Mouse (Mus musculus) right cerebral cortex, postnatal 4 days (tissue): Measurements from ENCODE around the gene Tas2r125.
"Not testable (repeated sequence)": the region's sequence is repeated elsewhere in the genome, so short reads cannot be mapped to it uniquely, and the experiment has no call there.

ENCODE experiments used
- DNase-seq: peaks from one replicate; pipeline ENCODE4 v3.0.0-alpha.2; 2022

Gene Tas2r125

DNA sequence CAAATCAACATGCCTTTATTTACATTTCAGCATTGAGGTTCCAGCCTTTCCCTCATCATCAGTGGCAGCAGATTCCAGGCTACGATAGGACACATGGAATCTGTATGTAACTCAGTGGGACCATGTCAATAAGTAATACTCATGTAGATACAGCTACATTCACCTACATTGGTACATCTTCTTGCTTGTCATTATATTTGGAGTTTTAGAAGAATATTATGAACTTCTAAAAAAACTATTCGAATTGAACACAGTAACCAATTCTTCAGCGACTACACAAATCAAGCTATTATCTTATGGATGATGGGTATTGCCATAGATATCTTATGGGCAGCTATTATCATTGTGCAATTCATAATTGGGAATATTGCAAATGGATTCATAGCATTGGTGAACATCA is at the start of gene Tas2r125:
Gene Tas2r125 (plus strand): TSS at position 301 of the 400 bp plus-strand sequence.
- no peak for DNase-seq

- no peak for DNase-seq
Observed at GRCm38 (mm10) chr6:132867708-132868107, 41.7 kb upstream of the Tas2r125 start, which contains the start of gene Tas2r110. Tas2r110 (plus strand) TSS chr6:132868008.

DNA sequence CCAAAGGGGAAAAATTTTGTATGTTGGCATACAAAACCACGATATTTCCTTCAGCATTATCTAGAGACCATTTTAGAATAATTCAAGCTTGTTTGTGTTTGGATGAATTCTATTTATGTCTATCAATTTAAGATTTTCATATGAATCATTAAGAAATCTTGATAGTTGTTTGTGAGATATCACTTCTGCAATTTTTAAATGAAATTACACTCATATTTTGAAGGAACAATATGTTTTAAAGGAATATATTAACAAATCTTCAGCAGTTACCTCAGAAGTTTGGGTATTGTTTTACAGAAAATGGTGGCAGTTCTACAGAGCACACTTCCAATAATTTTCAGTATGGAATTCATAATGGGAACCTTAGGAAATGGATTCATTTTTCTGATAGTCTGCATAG is 16.7 kb upstream of the Tas2r125 start, which contains the start of gene Tas2r113:
Gene Tas2r113 (plus strand): TSS at position 301 of the 400 bp plus-strand sequence.
- DNase-seq: no peak

DNA sequence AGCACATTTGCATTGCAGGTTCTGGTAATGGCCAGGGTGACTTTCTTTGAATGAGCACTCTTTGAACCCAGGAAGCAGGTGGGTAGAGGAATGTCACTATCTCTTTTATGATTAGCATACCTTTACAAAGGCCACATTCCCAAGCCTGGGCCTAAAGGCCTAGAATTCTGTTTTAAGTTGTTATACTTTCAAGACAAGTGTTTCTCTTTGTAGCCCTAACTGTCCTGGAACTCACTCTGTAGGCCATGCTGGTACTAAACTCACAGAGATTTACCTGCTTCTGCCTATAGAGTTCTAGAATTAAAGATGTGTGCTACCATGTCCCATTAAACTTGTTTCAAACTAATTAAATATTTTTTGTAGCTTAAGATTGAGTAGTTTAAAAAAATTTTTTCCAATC is 31.9 kb downstream of the Tas2r125 start:
- not testable (repeated sequence) for DNase-seq

GRCm38 (mm10) chr6:132950802-132951201 is 41.4 kb downstream of the Tas2r125 start, which contains the start of gene Tas2r129:
Tas2r129 (plus strand) TSS chr6:132951102.
- DNase-seq: no peak

DNA sequence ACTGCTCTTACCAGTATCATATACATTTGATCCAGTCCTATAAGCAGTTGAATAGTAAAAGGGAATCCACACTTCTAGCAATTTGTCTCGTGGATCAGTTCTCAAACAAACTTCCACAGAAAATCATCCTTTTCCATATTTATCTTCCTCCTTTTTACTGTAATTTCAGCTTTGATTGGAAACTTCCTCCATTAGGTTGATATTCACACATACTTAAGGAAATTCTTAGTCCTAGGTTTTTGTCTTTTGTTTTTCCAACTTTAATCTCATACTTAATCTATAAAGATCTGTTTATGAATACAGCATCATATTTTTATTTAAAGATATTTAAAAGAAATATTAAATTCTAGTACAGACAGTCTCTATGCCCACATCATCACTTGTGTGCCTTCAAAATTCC is 48.4 kb downstream of the Tas2r125 start, which contains the start of gene Tas2r131:
Gene Tas2r131 (minus strand): TSS at position 101 of the 400 bp plus-strand sequence.
- DNase-seq: no peak
